Mouse (Mus musculus) thymus, postnatal 0 days (tissue): ENCODE measurements around the gene Hist1h4c. TPM values are rescaled to one million over a fixed set of nuclear protein-coding genes. Genes with fewer than 3 reads are reported as not detected.

Experiments
- DNase-seq: peaks from one replicate; pipeline ENCODE4 v3.0.0-alpha.2; 2015; ENCODE audit warnings: low spot score
- polyA plus RNA-seq: library from polyadenylated mRNA; unstranded; fragments of >200 nt; fragmentation: Nextera tagmentation; extraction: Ambion mirVana; gene quantifications from 2 replicates; pipeline ENCODE4 v1.2.1, GENCODE M21; 2015

The Hist1h4c gene
- polyA plus RNA-seq, 1 experiment from 2014 or later: 29.5 TPM

- DNase-seq: peak; percentile 87
Observed at GRCm38 (mm10) chr13:23697491-23698299, 559 bp downstream of the Hist1h4c start.

- peak; percentile 57 for DNase-seq
Observed at GRCm38 (mm10) chr13:23696061-23696474, 2.2 kb downstream of the Hist1h4c start.

- DNase-seq: no peak
Observed at GRCm38 (mm10) chr13:23695514-23695913, 2.7 kb downstream of the Hist1h4c start, which contains the start of gene Hist1h1t. Hist1h1t (plus strand) TSS chr13:23695814.

GRCm38 (mm10) chr13:23694956-23695355, 3.3 kb downstream of the Hist1h4c start:
- no peak for DNase-seq

- DNase-seq: no peak
Observed at GRCm38 (mm10) chr13:23693856-23694440, 4.3 kb downstream of the Hist1h4c start.

- no peak for DNase-seq
Observed at GRCm38 (mm10) chr13:23689459-23689858, 8.8 kb downstream of the Hist1h4c start.

GRCm38 (mm10) chr13:23688956-23689355, 9.3 kb downstream of the Hist1h4c start:
- no peak for DNase-seq

- no peak for DNase-seq
Observed at GRCm38 (mm10) chr13:23687907-23688306, 10.3 kb downstream of the Hist1h4c start.

GRCm38 (mm10) chr13:23687181-23687580, 11.1 kb downstream of the Hist1h4c start:
- no peak for DNase-seq

GRCm38 (mm10) chr13:23685966-23686365, 12.3 kb downstream of the Hist1h4c start:
- DNase-seq: no peak

- peak; percentile 61 for DNase-seq
Observed at GRCm38 (mm10) chr13:23685121-23685861, 13.0 kb downstream of the Hist1h4c start.

- DNase-seq: peak; percentile 86
Observed at GRCm38 (mm10) chr13:23684295-23684945, 13.8 kb downstream of the Hist1h4c start.

GRCm38 (mm10) chr13:23683755-23684281, 14.4 kb downstream of the Hist1h4c start, which contains the start of the genes Hist1h2ac and Hist1h2bc:
Hist1h2ac (minus strand) TSS chr13:23683948.
Hist1h2bc (plus strand) TSS chr13:23684199.
- DNase-seq: peak; percentile 96

GRCm38 (mm10) chr13:23682947-23683754, 15.1 kb downstream of the Hist1h4c start:
- DNase-seq: peak; percentile 43

- no peak for DNase-seq
Observed at GRCm38 (mm10) chr13:23682623-23682946, 15.7 kb downstream of the Hist1h4c start.

GRCm38 (mm10) chr13:23681990-23682582, 16.2 kb downstream of the Hist1h4c start:
- no peak for DNase-seq

- DNase-seq: no peak
Observed at GRCm38 (mm10) chr13:23662536-23662935, 35.7 kb downstream of the Hist1h4c start.

- no peak for DNase-seq
Observed at GRCm38 (mm10) chr13:23659636-23660366, 38.5 kb downstream of the Hist1h4c start.
